Mouse (Mus musculus): ENCODE data around the gene Wscd2.

The Wscd2 gene

GRCm38 (mm10) chr5:113490033-113490432 is at the start of gene Wscd2:
TSS of gene Wscd2 (plus strand) at chr5:113490333.
- in situ Hi-C loops (cut with MboI, MseI) = no loop called here

GRCm38 (mm10) chr5:113442180-113442579 is 48.0 kb upstream of the Wscd2 start:
- in situ Hi-C loops (cut with MboI, MseI) = no loop called here

- in situ Hi-C loops (cut with MboI, MseI) = no loop called here
Measured at GRCm38 (mm10) chr5:113448023-113448734, 42.0 kb upstream of the Wscd2 start.

GRCm38 (mm10) chr5:113449336-113449735 is 40.8 kb upstream of the Wscd2 start:
- in situ Hi-C loops (cut with MboI, MseI) = no loop called here

- in situ Hi-C loops (cut with MboI, MseI) = no loop called here
Measured at GRCm38 (mm10) chr5:113452691-113453090, 37.4 kb upstream of the Wscd2 start.

- in situ Hi-C loops (cut with MboI, MseI) = no loop called here
Measured at GRCm38 (mm10) chr5:113453356-113453755, 36.8 kb upstream of the Wscd2 start.

GRCm38 (mm10) chr5:113456020-113456419 is 34.1 kb upstream of the Wscd2 start:
- in situ Hi-C loops (cut with MboI, MseI) = no loop called here

- in situ Hi-C loops (cut with MboI, MseI) = no loop called here
Measured at GRCm38 (mm10) chr5:113456756-113457155, 33.4 kb upstream of the Wscd2 start.

GRCm38 (mm10) chr5:113457260-113457659 is 32.9 kb upstream of the Wscd2 start:
- in situ Hi-C loops (cut with MboI, MseI) = no loop called here

- in situ Hi-C loops (cut with MboI, MseI) = no loop called here
Measured at GRCm38 (mm10) chr5:113459942-113460341, 30.2 kb upstream of the Wscd2 start.

- in situ Hi-C loops (cut with MboI, MseI) = no loop called here
Measured at GRCm38 (mm10) chr5:113461582-113461981, 28.6 kb upstream of the Wscd2 start.

- in situ Hi-C loops (cut with MboI, MseI) = no loop called here
Measured at GRCm38 (mm10) chr5:113461998-113462625, 28.0 kb upstream of the Wscd2 start.

- in situ Hi-C loops (cut with MboI, MseI) = no loop called here
Measured at GRCm38 (mm10) chr5:113464731-113465130, 25.4 kb upstream of the Wscd2 start.

- in situ Hi-C loops (cut with MboI, MseI) = no loop called here
Measured at GRCm38 (mm10) chr5:113466536-113466935, 23.6 kb upstream of the Wscd2 start.

- in situ Hi-C loops (cut with MboI, MseI) = no loop called here
Measured at GRCm38 (mm10) chr5:113467072-113467471, 23.1 kb upstream of the Wscd2 start.

- in situ Hi-C loops (cut with MboI, MseI) = no loop called here
Measured at GRCm38 (mm10) chr5:113467765-113468164, 22.4 kb upstream of the Wscd2 start.

- in situ Hi-C loops (cut with MboI, MseI) = no loop called here
Measured at GRCm38 (mm10) chr5:113468625-113469024, 21.5 kb upstream of the Wscd2 start.

GRCm38 (mm10) chr5:113469231-113469630 is 20.9 kb upstream of the Wscd2 start:
- in situ Hi-C loops (cut with MboI, MseI) = no loop called here

- in situ Hi-C loops (cut with MboI, MseI) = loop anchor here (5.0 kb wide), 1 partner anchor 257 kb away; no protein-coding TSS in a partner anchor
Measured at GRCm38 (mm10) chr5:113469826-113470225, 20.3 kb upstream of the Wscd2 start.

GRCm38 (mm10) chr5:113471417-113471816 is 18.7 kb upstream of the Wscd2 start:
- in situ Hi-C loops (cut with MboI, MseI) = loop anchor here (5.0 kb wide), 1 partner anchor 256 kb away; no protein-coding TSS in a partner anchor

- in situ Hi-C loops (cut with MboI, MseI) = loop anchor here (5.0 kb wide), 1 partner anchor 255 kb away; no protein-coding TSS in a partner anchor
Measured at GRCm38 (mm10) chr5:113472339-113472738, 17.8 kb upstream of the Wscd2 start.

GRCm38 (mm10) chr5:113476816-113477215 is 13.3 kb upstream of the Wscd2 start:
- in situ Hi-C loops (cut with MboI, MseI) = no loop called here

- in situ Hi-C loops (cut with MboI, MseI) = no loop called here
Measured at GRCm38 (mm10) chr5:113479075-113479474, 11.1 kb upstream of the Wscd2 start.

All from regulatory T cell (primary cell).